Mouse (Mus musculus): ENCODE measurements around the gene Lmna.
A peak's percentile ranks its signal among the peaks of the same experiment; 100 is the strongest.

Gene Lmna

DNA sequence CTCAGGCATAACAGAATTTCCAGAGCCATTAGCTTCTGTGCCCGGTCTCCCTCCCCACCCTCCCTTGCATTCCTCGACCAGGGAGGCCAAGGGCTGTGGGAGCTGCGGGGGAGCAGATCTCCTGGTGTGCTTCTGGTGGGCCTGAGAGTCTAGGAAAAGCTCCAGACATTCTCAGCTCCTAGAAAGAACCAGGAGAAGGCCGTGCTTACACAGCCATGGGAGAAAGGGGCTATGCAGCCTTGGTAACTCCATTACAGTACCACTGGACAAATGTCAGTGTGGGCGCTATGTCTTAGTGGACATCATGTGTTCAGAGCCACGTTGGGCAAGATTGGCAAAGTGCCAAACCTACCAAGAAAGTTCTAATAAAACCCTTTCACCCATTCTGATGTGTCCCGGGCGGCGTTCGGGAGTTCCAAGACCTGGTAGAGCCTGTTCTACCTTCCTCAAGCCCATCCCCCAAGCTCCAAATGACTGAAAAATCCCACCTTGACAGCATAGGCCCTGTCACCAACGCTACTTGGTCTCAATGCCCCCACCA lies 7.7 kb downstream of the Lmna start:
- no peak for DNase-seq (ENCODE audit: low read depth in 2 of 2, low spot score in 2 of 2)

DNA sequence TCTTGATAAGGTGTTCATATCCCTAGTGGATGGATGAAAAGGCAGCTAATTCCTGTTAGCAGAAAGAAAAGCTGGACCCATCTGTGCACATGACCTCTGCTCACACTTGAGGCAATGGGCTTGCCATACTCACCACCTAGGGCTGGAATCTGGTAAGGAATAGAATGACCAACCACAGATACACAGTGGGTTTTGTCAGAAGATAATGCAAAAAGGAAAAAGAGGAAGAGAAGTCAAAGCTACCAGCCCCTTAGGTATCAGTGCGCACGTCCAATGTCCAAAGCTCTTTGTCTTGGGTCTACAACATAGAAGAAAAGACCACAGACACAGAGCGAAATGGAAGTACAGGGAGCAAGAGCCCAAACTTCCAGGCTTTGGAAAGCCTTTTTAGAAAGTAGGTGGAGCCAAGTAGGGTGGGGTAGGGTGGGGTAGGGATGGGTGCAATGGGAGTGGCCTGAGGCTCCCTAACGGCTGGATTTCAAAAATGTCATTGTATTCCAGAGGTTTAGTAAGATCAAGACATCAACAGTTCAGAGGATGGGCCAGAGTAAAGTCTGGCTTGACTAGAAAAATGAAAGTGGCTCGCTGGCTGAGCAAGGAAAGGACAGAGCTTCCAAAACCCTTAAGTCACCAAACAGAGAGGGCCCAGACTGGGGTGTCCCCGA lies 8.3 kb downstream of the Lmna start:
- DNase-seq (ENCODE audit: low read depth in 2 of 2, low spot score in 2 of 2) = no peak

DNA sequence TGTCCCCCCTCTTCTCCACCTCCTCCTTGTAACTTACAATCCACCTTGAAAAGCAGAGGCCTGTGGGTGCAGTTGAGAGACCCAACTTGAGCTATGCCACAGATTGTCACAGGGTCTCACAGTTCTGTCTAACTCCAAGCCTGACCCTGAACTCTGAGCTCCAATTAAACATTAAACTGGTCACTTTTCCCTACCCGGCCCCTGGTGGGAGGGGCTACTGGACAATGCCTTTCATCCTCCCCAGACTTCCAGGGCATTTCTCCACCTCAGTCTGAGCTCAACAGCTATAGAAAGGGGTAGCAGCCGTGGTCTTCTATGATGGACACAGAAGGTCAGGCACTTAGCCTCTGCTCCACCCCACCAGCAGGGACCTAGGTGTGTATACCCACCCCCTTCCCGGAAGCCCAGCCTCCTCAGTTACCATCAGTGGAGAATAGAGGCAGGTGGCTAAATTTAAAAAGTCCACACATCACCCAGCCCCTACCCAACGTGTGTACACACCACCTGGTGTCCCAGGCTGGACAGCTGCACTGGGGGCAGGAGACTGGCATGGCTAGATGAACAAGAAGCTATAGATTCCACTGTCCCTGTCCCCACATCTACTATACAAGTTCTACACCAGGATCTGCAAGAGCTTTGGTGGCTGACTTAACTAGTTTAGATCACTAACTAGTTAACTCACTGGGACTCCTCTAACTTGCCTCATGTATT lies 8.9 kb downstream of the Lmna start:
- DNase-seq (ENCODE audit: low read depth in 2 of 2, low spot score in 2 of 2) = no peak

DNA sequence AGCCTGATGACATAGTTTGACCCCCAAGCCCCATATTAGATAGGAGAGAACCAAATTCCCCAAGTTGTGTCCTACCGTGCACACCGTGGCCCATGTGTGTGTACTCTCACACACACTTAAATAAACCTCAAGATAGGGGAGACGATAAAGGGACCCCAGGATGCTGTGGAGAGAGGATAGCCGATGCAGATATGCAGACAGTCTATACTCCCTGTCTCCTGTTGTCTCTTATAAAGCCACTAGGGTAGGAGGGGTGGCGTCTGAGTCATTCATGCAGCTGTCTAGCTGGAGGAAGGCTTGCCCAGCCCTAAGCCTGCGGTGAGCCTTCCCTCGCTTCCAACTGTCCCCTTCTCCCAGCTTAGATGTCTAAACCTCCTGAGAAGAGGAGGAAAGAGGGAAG lies 9.7 kb downstream of the Lmna start:
- DNase-seq (ENCODE audit: low read depth in 2 of 2, low spot score in 2 of 2) = no peak

DNA sequence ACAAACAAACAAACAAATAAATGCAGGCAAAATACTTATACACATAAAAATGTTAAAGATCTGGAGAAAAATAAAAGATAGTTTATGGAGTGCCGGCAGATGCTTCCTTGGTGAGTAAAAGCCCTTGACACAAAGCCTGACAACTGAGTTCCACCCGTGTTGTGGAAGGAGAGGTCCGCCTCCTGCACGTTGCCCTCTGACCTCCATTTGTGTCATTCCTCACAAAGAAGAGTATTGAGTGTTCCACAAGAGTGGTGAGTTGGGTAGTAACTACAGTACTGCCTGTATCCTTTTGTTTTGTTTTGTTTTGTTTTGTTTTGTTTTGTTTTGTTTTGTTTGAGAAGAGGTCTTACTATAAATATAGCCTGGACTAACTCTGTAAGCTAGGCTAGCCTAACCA lies 10.2 kb downstream of the Lmna start:
- no peak for DNase-seq (ENCODE audit: low read depth in 2 of 2, low spot score in 2 of 2)

DNA sequence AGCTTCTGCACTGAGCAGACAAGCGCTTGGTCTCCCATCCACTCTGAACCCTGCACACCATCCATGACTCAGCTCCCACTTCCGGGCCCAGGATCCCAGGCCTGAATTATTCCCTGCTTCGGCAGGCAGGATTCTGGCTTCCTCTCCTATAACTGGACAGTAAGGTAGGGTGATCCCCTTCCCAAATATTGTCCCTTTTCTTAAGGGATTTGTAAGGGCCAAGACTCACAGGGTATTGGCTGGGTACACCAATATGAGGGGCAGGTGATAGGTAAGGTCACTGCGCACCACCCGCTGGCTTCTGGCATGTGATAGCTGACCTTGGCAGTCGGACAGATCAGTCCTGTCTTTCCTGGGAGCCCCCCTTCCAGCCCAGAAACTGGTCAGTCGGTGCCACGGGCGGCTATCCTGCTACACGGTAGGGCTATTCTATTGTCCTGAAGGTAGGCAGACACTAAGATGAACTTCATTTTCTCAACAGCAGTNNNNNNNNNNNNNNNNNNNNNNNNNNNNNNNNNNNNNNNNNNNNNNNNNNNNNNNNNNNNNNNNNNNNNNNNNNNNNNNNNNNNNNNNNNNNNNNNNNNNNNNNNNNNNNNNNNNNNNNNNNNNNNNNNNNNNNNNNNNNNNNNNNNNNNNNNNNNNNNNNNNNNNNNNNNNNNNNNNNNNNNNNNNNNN lies 13.9 kb downstream of the Lmna start:
- DNase-seq (ENCODE audit: low read depth in 2 of 2, low spot score in 2 of 2) = no peak

DNA sequence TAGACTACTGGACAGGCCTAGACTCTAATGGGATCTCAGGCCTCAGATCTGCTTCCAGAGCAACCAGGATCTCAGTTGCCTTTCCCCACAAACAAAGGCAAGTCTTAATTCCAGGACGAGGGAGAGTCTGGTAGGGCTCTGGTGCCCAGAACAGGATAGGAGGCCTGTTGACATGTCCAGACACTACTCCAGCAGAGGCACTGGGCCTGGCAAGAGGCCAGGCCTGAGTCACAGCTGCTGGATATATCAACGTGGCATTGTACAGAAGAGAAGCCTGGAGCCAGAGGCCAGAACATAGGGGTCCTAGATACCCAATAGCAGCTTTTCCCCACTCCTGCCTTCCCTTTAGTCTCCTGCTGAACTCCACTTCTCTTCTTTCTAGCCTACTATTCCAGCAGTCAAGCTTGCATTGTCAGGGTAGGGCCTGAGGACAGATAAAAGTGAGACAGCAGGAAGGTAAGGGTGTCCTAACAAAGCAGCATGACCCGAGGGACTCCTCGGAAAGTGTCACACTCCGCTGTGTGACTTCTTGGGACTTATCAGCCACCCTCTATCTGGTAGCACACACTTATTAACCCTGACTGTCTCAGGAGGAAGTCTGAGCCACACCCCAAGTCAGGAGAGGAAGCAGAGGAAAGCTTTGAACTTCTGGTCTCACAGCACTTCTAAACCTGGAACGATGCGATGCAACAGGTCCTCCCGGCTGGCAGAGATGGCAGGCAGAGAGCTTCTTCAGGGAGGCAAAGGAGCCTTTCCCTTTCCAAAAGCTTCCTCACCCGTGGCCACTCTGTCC lies 14.7 kb downstream of the Lmna start:
- DNase-seq (ENCODE audit: low read depth in 2 of 2, low spot score in 2 of 2) = no peak

DNA sequence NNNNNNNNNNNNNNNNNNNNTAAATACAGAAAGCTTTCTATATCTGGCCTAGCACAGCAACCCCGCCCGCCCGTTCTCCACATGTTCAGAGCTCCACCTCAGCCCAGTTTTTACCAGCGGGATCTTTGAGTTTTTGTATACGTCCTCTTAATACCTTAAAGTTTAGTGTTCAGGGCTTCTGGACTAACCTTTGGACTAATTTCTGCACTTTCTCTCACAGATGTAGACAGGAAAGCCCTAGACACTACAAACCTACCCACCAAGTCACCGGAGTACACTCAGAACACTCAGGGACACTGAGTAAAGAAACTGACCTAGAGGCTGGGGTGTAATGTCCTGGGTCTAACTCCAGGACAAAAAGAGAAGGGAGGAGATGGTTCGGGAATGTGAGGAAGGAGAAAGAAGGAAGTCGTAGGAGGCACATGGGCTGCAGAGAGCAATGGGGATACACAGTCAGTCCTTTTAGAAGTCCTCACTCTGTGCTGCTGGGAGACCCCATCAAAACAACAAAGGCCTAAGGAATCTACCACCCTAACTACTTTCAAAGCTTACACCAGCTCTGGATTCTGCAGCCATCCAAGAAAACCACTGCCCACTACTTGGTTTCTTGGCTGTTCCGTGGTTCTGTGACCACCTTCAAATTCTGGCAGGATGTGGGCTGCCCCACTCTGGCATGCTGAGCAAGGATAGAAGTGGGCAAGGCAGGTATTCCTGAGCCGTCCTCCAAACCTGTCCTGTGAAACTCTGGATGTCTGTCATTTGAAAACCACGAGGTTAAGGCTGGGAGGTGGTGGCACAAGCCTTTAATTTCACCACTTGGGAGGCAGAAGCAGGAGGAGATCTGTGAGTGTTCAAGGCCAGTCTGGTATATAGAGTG lies 15.8 kb downstream of the Lmna start:
- no peak for DNase-seq (ENCODE audit: low read depth in 2 of 2, low spot score in 2 of 2)

DNA sequence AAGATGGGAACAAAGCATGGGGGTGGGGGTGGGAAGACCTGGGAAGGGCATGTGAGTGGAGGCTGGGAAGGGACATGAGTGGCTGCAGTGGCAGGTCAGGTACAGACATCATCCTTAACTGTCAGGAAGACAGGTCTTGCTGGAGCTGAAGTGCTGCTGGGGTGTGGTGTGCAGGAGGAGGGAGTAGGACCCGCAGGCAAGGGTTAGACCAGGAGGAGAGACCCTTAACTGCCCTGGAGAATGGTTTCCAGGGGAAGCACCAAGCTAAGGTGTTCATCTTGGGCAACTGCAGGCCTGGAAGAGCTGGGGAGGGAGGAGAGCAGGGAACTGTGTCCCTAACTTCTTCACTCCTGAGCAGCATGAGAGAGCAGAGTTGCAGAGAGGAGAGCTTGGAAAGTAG lies 22.4 kb downstream of the Lmna start:
- no peak for DNase-seq (ENCODE audit: low read depth in 2 of 2, low spot score in 2 of 2)

DNA sequence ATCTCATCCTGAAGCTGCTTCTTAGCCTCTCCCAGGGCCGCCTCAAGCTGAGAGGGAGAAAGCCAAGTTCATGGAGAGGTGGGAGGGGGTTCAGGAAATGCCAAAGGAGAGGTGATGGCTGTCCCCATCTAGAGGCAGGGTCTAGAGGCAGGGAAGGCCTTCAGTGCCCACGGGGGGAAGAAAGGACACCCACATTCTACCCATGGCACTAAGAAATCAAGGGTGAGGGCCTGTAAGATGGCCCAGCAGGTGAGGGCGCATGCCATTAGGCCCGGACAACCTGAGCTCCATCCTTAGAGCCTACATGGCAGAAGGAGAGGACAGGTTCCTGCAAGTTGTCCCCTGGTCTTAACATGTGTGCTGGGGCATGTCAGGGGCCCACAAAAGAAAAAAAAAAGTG lies 22.9 kb downstream of the Lmna start:
- DNase-seq (ENCODE audit: low read depth in 2 of 2, low spot score in 2 of 2) = no peak

DNA sequence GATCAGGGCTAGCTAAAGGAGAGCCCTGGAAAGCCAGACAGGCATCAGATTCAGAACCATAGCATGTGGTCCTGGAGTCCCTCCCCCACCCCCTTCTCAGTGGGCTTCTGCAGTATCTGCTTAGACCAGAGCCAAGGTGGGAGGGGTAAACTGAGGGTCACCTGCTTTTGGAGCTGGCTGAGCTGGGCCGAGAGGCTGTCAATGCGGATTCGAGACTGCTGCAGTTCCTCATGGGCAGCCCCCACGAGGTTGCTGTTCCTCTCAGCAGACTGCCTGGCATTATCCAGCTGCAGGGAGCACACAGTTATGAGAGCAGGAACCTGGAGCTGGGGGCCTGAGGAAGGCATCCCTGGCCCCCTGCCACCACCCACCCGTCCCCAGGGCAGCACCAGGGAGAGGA lies 23.7 kb downstream of the Lmna start:
- no peak for DNase-seq (ENCODE audit: low read depth in 2 of 2, low spot score in 2 of 2)

DNA sequence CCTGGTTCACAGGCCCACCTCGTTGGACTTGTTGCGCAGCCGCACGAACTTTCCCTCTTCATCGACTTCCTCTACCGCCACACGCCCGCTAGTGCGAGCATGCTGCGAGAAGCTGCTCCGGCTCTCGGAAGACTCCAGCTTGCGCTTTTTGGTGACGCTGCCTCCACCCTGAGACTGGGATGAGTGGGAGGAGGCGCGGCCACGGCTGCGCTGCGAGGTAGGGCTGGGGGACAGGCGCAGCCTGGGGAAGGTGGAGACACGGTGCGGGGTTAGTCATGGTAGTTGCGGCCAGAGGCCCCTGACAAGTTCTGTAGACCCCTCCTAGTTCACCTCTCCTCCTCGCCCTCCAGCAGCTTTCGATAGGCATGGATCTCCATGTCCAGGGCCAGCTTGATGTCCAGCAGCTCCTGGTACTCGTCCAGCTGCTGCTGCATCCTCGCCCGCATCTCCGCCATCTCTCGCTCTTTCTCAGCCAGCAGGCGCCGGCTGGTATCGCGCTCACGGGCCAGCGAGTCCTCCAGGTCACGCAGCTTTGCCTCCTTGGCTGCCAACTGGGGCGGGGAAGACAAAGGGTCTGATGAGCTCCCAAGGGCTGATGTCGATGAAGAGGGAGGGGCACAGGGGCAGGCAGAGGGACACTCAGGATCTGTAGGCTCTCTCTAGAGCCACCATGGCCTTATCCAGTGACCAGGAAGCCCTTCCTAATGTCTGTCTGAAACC lies 25.0 kb downstream of the Lmna start:
- peak; percentile 27 to 35 for DNase-seq (ENCODE audit: low read depth in 2 of 2, low spot score in 2 of 2)

DNA sequence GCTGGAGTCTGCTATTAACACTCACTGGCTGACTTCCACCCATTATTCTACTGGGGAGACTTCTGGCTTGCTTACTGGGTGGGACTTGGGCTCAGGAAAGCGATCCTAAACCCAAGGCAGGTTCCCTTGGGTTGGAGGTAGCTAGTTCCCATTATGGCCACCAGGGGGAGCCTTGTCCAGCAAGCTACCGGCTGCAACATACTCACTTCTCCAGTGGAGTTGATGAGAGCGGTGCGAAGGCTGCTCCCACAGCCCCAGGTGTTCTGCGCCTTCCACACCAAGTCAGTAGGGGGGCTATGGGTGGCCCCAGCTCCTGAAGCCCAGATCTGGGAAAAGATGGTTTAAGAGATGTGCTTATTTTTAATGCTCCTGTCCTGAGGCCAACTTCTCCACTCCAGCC lies 26.1 kb downstream of the Lmna start:
- DNase-seq (ENCODE audit: low read depth in 2 of 2, low spot score in 2 of 2) = peak; percentile 76 to 80

DNA sequence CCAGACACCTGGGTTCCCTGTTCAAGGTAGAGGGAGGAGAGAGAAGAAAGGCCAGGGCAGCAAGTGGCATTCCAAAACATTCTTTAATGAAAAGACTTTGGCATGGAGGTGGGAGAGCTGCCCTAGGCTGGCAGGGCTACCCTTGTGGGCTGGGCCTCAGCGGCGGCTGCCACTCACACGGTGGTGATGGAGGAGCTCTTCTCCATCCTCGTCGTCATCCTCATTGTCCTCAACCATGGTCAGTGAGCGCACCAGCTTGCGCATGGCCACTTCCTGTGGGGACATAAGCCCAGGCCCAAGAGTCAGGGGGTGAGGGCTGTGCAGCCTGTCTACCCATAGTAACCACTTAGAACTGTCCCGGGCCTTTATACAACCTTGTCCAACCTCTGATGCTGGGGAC lies 26.6 kb downstream of the Lmna start:
- DNase-seq (ENCODE audit: low read depth in 2 of 2, low spot score in 2 of 2) = no peak

DNA sequence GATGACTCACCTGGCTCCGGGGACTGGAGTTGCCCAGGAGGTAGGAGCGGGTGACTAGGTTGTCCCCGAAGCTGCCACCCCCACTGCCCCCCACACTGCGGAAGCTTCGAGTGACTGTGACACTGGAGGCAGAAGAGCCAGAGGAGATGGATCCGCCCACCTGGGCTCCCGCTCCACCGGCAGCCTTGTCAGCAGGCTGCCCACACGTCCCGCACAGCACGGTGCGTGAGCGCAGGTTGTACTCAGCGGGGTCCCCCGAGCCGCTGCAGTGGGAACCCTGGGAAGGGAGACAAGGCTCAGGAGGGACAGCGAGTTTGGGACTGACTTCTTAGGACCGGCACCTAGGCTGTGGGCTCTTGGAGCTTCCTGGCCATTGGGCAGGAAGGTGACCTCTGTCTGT lies 27.4 kb downstream of the Lmna start:
- no peak for DNase-seq (ENCODE audit: low read depth in 2 of 2, low spot score in 2 of 2)

DNA sequence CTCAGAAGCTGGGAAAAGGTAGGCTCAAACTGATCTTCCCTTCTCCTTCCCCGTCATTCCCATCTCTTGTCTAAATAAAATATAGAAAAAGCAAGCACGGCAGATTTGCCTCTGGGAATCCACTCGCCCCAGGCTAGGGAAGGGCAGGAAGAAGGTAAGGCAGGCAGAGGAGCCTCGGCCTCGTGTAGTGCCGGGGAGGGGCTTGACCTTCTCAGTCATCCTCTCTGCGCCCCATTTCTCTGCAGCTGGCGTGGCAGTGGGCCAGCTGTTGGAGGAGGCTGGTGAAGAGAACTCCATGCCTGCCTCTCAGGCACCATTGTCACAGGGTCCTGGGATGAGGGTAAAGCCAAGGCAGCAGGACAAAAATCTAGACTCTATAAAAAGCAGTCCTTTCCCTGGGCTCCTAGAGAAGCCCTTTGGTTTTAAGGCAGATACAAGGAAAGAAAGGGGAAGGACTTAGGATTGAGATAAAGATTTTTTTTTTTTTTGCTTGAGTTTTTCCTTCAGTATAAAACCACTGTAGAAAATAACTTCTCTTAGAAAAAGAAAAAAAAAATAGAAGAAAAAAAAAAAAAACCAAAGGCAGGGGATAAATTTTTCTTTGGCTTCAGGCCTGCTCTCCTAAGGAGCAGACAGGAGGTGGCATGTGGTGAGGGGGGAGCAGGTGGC lies 28.2 kb downstream of the Lmna start:
- no peak for DNase-seq (ENCODE audit: low read depth in 2 of 2, low spot score in 2 of 2)

DNA sequence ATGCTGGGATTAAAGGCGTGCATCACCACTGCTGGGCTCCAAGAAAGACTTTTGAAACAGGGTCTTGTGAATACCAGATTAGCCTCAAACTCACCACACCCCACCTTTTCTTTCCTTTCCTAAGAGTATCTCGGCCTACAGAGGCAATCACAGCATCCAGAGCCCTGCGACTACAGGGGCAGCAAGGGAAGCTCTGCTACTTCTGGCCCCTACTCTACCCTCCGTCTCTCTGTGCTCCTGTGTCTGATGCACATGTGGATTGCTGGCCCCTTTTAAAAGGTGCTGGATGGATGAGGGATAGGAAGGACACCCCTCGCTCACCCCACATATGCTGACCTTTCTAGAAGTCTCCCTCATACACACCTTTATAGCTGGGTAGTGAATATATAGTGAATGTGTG lies 29.1 kb downstream of the Lmna start:
- DNase-seq (ENCODE audit: low read depth in 2 of 2, low spot score in 2 of 2) = no peak

DNA sequence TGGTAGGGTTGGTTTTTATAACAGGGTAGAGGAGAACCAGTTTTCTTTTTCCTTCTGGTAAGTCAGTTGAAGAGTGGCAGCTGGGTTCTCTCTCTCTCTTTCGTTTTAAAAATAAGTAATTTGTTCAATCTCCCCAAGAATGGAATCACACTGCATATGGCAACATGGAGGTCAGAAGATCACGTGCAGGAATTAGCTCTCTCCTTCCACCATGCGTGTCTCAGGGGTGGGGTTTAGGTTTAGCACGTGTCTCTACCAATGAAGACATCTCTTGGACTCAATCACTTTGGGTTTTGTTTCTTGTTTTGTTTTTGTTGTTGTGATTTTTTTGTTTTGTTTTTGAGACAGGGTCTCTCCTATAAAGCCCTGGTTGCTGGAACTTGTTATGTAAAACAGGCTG lies 29.9 kb downstream of the Lmna start:
- no peak for DNase-seq (ENCODE audit: low read depth in 2 of 2, low spot score in 2 of 2)

DNA sequence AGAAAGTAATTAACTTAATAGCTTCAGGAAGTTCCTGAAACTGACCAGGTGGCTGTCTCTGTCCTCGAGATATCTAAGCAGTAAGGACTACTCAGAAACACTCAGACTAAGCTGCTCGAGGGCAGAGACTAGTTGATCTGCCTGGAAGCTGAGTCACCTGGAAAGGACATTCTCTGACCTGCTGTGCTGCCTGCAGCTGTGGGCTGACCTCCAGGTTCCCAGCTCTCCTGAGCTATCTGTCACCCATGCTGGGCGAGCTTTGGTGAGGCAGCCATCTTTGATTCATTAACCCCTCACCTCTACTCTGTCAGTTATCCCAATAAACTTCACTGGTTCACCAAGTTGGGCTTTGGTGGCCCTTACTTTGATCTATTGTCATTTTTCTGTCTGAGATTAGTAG lies 30.6 kb downstream of the Lmna start:
- no peak for DNase-seq (ENCODE audit: low read depth in 2 of 2, low spot score in 2 of 2)

Measured in CD8-positive naive resting alpha-beta T cell, adult 2 months (primary cell).